Mouse (Mus musculus): Measurements from ENCODE around the gene Gm9903. TPM values are rescaled to one million over a fixed set of nuclear protein-coding genes. Genes with fewer than 3 reads are reported as not detected.
A peak's percentile ranks its signal among the peaks of the same experiment; 100 is the strongest.

Gm9903 gene
- polyA plus RNA-seq, 1 experiment from 2014 or later = 0.25 TPM

- Histone ChIP-seq H3K4me1 (replicated peaks; ENCODE audit: control insufficient read depth, insufficient read depth) (no peaks in the 10 kb centered on the region), H3K9ac (ENCODE audit: low read length) (peak overlapping the region; percentile 83), H3K27ac (replicated peaks) (peak overlapping the region; percentile 98; the same call in 1 of the 2 replicates), H3K4me2 (replicated peaks; ENCODE audit: low read depth) (peak overlapping the region; percentile 61), H3K4me3 (ENCODE audit: low read depth, low read length) (peak overlapping the region; percentile 64), H3K9me3 (ENCODE audit: control insufficient read depth, low read length) (no peaks in the 10 kb centered on the region), H3K27me3 (ENCODE audit: control insufficient read depth, insufficient read depth, low read length) (no peaks in the 10 kb centered on the region), H3K36me3 (ENCODE audit: control insufficient read depth, insufficient read depth, low read length) (peaks cover 4% of the 10 kb centered on the region; the same call in 1 of the 2 replicates)
- TF ChIP-seq CTCF (IDR thresholded peaks at IDR 0.05; ENCODE audit: low read depth) (no peak), EP300 (optimal IDR thresholded peaks at IDR 0.05) (no peak)
- ATAC-seq (ENCODE audit: low FRiP score, low TSS enrichment) (no peak), DNase-seq (ENCODE audit: low spot score) (no peak)
- WGBS = 5% methylated on average over 2 of the region's 2 CpGs
Observed at GRCm38 (mm10) chr5:33651017-33651416, 21.3 kb downstream of the Gm9903 start.

- Histone ChIP-seq H3K4me2 (replicated peaks; ENCODE audit: low read depth) (peak overlapping the region; percentile 61), H3K9ac (ENCODE audit: low read length) (peak overlapping the region; percentile 83), H3K27me3 (ENCODE audit: control insufficient read depth, insufficient read depth, low read length) (no peaks in the 10 kb centered on the region), H3K4me3 (ENCODE audit: low read depth, low read length) (peak overlapping the region; percentile 64), H3K4me1 (replicated peaks; ENCODE audit: control insufficient read depth, insufficient read depth) (no peaks in the 10 kb centered on the region), H3K27ac (replicated peaks) (peak overlapping the region; percentile 98), H3K36me3 (ENCODE audit: control insufficient read depth, insufficient read depth, low read length) (peaks cover 4% of the 10 kb centered on the region; the same call in 1 of the 2 replicates), H3K9me3 (ENCODE audit: control insufficient read depth, low read length) (no peaks in the 10 kb centered on the region)
- no peak for ATAC-seq (ENCODE audit: low FRiP score, low TSS enrichment)
- no peak for DNase-seq (ENCODE audit: low spot score)
- TF ChIP-seq CTCF (IDR thresholded peaks at IDR 0.05; ENCODE audit: low read depth) = peak; percentile 30
- TF ChIP-seq EP300 (optimal IDR thresholded peaks at IDR 0.05) = no peak
- WGBS = 0% methylated on average over 11 of the region's 11 CpGs
Observed at GRCm38 (mm10) chr5:33651541-33651920, 21.8 kb downstream of the Gm9903 start.

- Histone ChIP-seq H3K9me3 (ENCODE audit: control insufficient read depth, low read length) (no peaks in the 10 kb centered on the region), H3K27ac (replicated peaks) (peak within 1 kb of the TSS; percentile 98), H3K4me3 (ENCODE audit: low read depth, low read length) (peak within 1 kb of the TSS; percentile 64), H3K4me1 (replicated peaks; ENCODE audit: control insufficient read depth, insufficient read depth) (0 out of 2 replicates have a peak, but pooled peaks cover 4% of the 10 kb centered on the region), H3K4me2 (replicated peaks; ENCODE audit: low read depth) (peak within 1 kb of the TSS; percentile 61), H3K27me3 (ENCODE audit: control insufficient read depth, insufficient read depth, low read length) (no peaks in the 10 kb centered on the region), H3K9ac (ENCODE audit: low read length) (peak within 1 kb of the TSS; percentile 83), H3K36me3 (ENCODE audit: control insufficient read depth, insufficient read depth, low read length) (no peaks in the 10 kb centered on the region; the same call in 1 of the 2 replicates)
- TF ChIP-seq CTCF (IDR thresholded peaks at IDR 0.05; ENCODE audit: low read depth) (no peak), EP300 (optimal IDR thresholded peaks at IDR 0.05) (no peak)
- WGBS = under 1% methylated on average over 81 of the region's 82 CpGs
- DNase-seq (ENCODE audit: low spot score) (peak; percentile 96), ATAC-seq (ENCODE audit: low FRiP score, low TSS enrichment) (peak; percentile 96)
Observed at GRCm38 (mm10) chr5:33651921-33652782, 22.4 kb downstream of the Gm9903 start, which contains the start of gene Slbp. TSS of gene Slbp (minus strand) at chr5:33652574.

GRCm38 (mm10) chr5:33652783-33653173 lies 23.1 kb downstream of the Gm9903 start:
- Histone ChIP-seq H3K27ac (replicated peaks) (no peak overlapping the region; the same call in 1 of the 2 replicates), H3K9ac (ENCODE audit: low read length) (peak overlapping the region; percentile 53), H3K4me1 (replicated peaks; ENCODE audit: control insufficient read depth, insufficient read depth) (0 out of 2 replicates have a peak, but pooled peaks cover 4% of the 10 kb centered on the region), H3K27me3 (ENCODE audit: control insufficient read depth, insufficient read depth, low read length) (no peaks in the 10 kb centered on the region), H3K4me2 (replicated peaks; ENCODE audit: low read depth) (peak overlapping the region; percentile 61), H3K9me3 (ENCODE audit: control insufficient read depth, low read length) (no peaks in the 10 kb centered on the region), H3K4me3 (ENCODE audit: low read depth, low read length) (0 out of 2 replicates have a peak overlapping the region, but pooled peaks have one; percentile 8), H3K36me3 (ENCODE audit: control insufficient read depth, insufficient read depth, low read length) (no peaks in the 10 kb centered on the region; the same call in 1 of the 2 replicates)
- no peak for TF ChIP-seq CTCF (IDR thresholded peaks at IDR 0.05; ENCODE audit: low read depth)
- no peak for TF ChIP-seq EP300 (optimal IDR thresholded peaks at IDR 0.05)
- no peak for ATAC-seq (ENCODE audit: low FRiP score, low TSS enrichment)
- no peak for DNase-seq (ENCODE audit: low spot score)
- 2% methylated on average over 9 of the region's 9 CpGs for WGBS

GRCm38 (mm10) chr5:33654424-33654823 lies 24.7 kb downstream of the Gm9903 start:
- H3K36me3 ChIP-seq (ENCODE audit: control insufficient read depth, insufficient read depth, low read length) = no peaks in the 10 kb centered on the region; the same call in 1 of the 2 replicates
- 92% methylated on average over 13 of the region's 13 CpGs for WGBS
- ATAC-seq (ENCODE audit: low FRiP score, low TSS enrichment) = no peak
- H3K9me3 ChIP-seq (ENCODE audit: control insufficient read depth, low read length) = no peaks in the 10 kb centered on the region
- no peak overlapping the region for H3K4me2 ChIP-seq (replicated peaks; ENCODE audit: low read depth)
- H3K27me3 ChIP-seq (ENCODE audit: control insufficient read depth, insufficient read depth, low read length) = no peaks in the 10 kb centered on the region
- H3K4me1 ChIP-seq (replicated peaks; ENCODE audit: control insufficient read depth, insufficient read depth) = 0 out of 2 replicates have a peak, but pooled peaks cover 4% of the 10 kb centered on the region
- H3K27ac ChIP-seq (replicated peaks) = no peak overlapping the region
- H3K9ac ChIP-seq (ENCODE audit: low read length) = no peak overlapping the region
- H3K4me3 ChIP-seq (ENCODE audit: low read depth, low read length) = no peak overlapping the region
- TF ChIP-seq EP300 (optimal IDR thresholded peaks at IDR 0.05) = no peak
- TF ChIP-seq CTCF (IDR thresholded peaks at IDR 0.05; ENCODE audit: low read depth) = no peak
- DNase-seq (ENCODE audit: low spot score) = no peak

Data from stomach, postnatal 0 days (tissue).